Mouse (Mus musculus): ENCODE results near the gene Mgat1.

The Mgat1 gene

GRCm38 (mm10) chr11:49240874-49241273 is 3.1 kb upstream of the Mgat1 start:
- no peak for DNase-seq (ENCODE audit: low read depth in 2 of 2, low spot score in 2 of 2)

GRCm38 (mm10) chr11:49241471-49241870 is 2.5 kb upstream of the Mgat1 start:
- DNase-seq (ENCODE audit: low read depth in 2 of 2, low spot score in 2 of 2) = no peak

- no peak for DNase-seq (ENCODE audit: low read depth in 2 of 2, low spot score in 2 of 2)
Measured at GRCm38 (mm10) chr11:49242944-49243626, 906 bp upstream of the Mgat1 start.

- DNase-seq (ENCODE audit: low read depth in 2 of 2, low spot score in 2 of 2) = no peak
Measured at GRCm38 (mm10) chr11:49244595-49244930, 572 bp downstream of the Mgat1 start.

GRCm38 (mm10) chr11:49245176-49245575 is 1.2 kb downstream of the Mgat1 start:
- no peak for DNase-seq (ENCODE audit: low read depth in 2 of 2, low spot score in 2 of 2)

- DNase-seq (ENCODE audit: low read depth in 2 of 2, low spot score in 2 of 2) = no peak
Measured at GRCm38 (mm10) chr11:49245634-49246415, 1.8 kb downstream of the Mgat1 start.

GRCm38 (mm10) chr11:49246523-49246922 is 2.5 kb downstream of the Mgat1 start:
- DNase-seq (ENCODE audit: low read depth in 2 of 2, low spot score in 2 of 2) = no peak

- DNase-seq (ENCODE audit: low read depth in 2 of 2, low spot score in 2 of 2) = no peak
Measured at GRCm38 (mm10) chr11:49247255-49247654, 3.3 kb downstream of the Mgat1 start.

GRCm38 (mm10) chr11:49248226-49248973 is 4.4 kb downstream of the Mgat1 start:
- DNase-seq (ENCODE audit: low read depth in 2 of 2, low spot score in 2 of 2) = no peak

- DNase-seq (ENCODE audit: low read depth in 2 of 2, low spot score in 2 of 2) = no peak
Measured at GRCm38 (mm10) chr11:49248974-49249700, 5.1 kb downstream of the Mgat1 start.

GRCm38 (mm10) chr11:49249811-49250421 is 5.9 kb downstream of the Mgat1 start:
- peak; percentile 62 to 67 for DNase-seq (ENCODE audit: low read depth in 2 of 2, low spot score in 2 of 2)

GRCm38 (mm10) chr11:49250422-49251379 is 6.7 kb downstream of the Mgat1 start:
- peak; percentile 51 to 54 for DNase-seq (ENCODE audit: low read depth in 2 of 2, low spot score in 2 of 2)

GRCm38 (mm10) chr11:49251380-49251761 is 7.4 kb downstream of the Mgat1 start:
- DNase-seq (ENCODE audit: low read depth in 2 of 2, low spot score in 2 of 2) = no peak

GRCm38 (mm10) chr11:49252048-49252447 is 8.1 kb downstream of the Mgat1 start:
- DNase-seq (ENCODE audit: low read depth in 2 of 2, low spot score in 2 of 2) = no peak

GRCm38 (mm10) chr11:49253035-49253434 is 9.0 kb downstream of the Mgat1 start:
- no peak for DNase-seq (ENCODE audit: low read depth in 2 of 2, low spot score in 2 of 2)

GRCm38 (mm10) chr11:49259296-49259695 is 15.3 kb downstream of the Mgat1 start:
- DNase-seq (ENCODE audit: low read depth in 2 of 2, low spot score in 2 of 2) = no peak

- no peak for DNase-seq (ENCODE audit: low read depth in 2 of 2, low spot score in 2 of 2)
Measured at GRCm38 (mm10) chr11:49259829-49260228, 15.8 kb downstream of the Mgat1 start.

GRCm38 (mm10) chr11:49260598-49261312 is 16.8 kb downstream of the Mgat1 start:
- DNase-seq (ENCODE audit: low read depth in 2 of 2, low spot score in 2 of 2) = no peak

GRCm38 (mm10) chr11:49261313-49261855 is 17.4 kb downstream of the Mgat1 start:
- DNase-seq (ENCODE audit: low read depth in 2 of 2, low spot score in 2 of 2) = no peak
